Mouse (Mus musculus): Measurements from ENCODE around the gene Adgrv1. TPM values are rescaled to one million over a fixed set of nuclear protein-coding genes. Genes with fewer than 3 reads are reported as not detected.

Adgrv1 gene
- total RNA-seq, 2 experiments from 2014 or later: 4.1 to 4.3 TPM

- DNase-seq (ENCODE audit: low spot score in 2 of 2): peak in 1 of 2 experiments; percentile 41
Measured at GRCm38 (mm10) chr13:81094513-81094912, 538.4 kb downstream of the Adgrv1 start.

GRCm38 (mm10) chr13:81090051-81090836, 542.7 kb downstream of the Adgrv1 start:
- no peak for DNase-seq (ENCODE audit: low spot score in 2 of 2)

- no peak for DNase-seq (ENCODE audit: low spot score in 2 of 2)
Measured at GRCm38 (mm10) chr13:81086969-81087682, 545.8 kb downstream of the Adgrv1 start.

DNA sequence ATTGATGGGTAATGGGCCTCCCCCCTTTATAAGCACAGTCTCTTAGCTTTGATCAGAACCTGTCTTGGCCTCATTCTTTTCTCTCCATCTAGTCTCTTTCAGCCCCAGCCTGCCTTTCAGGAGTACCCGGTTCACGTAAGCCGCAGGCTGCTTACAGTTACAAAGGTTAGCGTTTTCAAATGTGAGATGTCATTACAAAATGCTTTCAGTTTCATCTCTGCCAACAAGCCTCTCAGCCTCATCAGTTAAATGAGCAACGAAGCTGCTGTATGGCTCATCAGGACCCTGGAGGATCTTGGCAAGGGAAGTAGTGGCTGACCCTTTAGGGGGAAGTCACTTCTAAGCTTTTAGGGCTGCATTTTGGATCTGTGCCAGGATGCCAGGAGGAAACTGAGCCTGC, 560.7 kb downstream of the Adgrv1 start:
- no peak for DNase-seq (ENCODE audit: low spot score in 2 of 2)

GRCm38 (mm10) chr13:81051448-81051847, 581.5 kb downstream of the Adgrv1 start:
- no peak for DNase-seq (ENCODE audit: low spot score in 2 of 2)

DNA sequence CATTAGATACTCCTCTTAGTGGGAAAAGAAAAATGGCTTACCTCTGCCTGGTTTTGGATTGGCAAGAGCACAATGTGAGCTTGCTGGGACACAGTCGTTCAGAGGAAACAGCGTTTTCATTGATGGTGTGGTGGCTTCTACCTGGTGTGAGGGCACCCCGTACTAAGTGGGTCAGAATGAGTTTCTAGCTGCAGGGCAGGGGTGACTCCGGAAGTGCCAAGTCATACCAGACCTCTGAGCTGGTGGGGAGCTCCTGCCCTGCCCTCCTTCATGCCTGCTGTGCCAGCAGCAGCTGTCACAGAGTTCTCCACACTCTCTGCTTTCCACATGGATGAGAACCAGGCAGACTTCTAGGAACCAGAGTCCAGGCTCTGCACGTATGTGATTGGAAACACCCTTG, 582.0 kb downstream of the Adgrv1 start:
- no peak for DNase-seq (ENCODE audit: low spot score in 2 of 2)

DNA sequence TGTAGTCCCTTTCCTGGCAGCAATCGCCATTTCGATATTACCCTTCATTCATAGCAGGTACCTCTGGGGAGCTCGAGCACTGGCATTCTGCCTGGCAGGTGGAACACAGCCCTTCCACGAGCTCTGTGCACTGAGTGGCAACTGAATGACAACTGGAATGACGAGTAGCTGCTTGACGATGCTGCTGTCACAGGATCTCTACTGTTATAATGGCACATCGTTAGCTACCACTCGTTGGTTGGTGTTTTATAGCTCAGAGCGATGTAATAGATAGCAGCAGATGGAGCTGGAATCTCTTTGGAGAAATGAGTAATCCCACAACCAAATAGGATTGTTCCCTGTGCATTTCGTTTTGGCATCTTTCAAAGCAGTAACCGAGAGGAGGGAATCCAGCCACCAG, 587.6 kb downstream of the Adgrv1 start:
- peak; percentile 6 to 9 for DNase-seq (ENCODE audit: low spot score in 2 of 2)

Small RNA genes within 50 kb of the gene (microRNA-seq; reads per million reads assigned to microRNA genes)
- 0 reads per million in 2 experiments for gene Gm25241

Other genes starting within 250 kb of the Adgrv1 start
- gene Lysmd3, start 24.5 kb upstream of the Adgrv1 start, total RNA-seq (2021): 10 to 100 TPM; 10.9 to 14.2 TPM
- 1 to 10 TPM; 3.6 to 4.7 TPM for gene Polr3g, start 77.9 kb upstream of the Adgrv1 start, total RNA-seq (2021)
- gene Mblac2, start 78.2 kb upstream of the Adgrv1 start, total RNA-seq (2021): 10 to 100 TPM; 28.4 to 29.2 TPM
- 100 to 1,000 TPM; 116 to 124 TPM for gene Cetn3, start 149.9 kb upstream of the Adgrv1 start, total RNA-seq (2021)

Data from layer of hippocampus, postnatal 14 days (tissue).